Mouse (Mus musculus) lung, postnatal 0 days (tissue): ENCODE data around the gene Gas2.

Experiments used
- CTCF ChIP-seq: IDR thresholded peaks from 2 replicates; pipeline ENCODE4 v1.5.1; 2016; ENCODE audit warnings: antibody characterized with exemption, mild to moderate bottlenecking
- EP300 ChIP-seq: IDR thresholded peaks from 2 replicates; pipeline ENCODE4 v1.6.1; 2016; ENCODE audit warnings: antibody characterized with exemption, mild to moderate bottlenecking, control low read depth

DNA sequence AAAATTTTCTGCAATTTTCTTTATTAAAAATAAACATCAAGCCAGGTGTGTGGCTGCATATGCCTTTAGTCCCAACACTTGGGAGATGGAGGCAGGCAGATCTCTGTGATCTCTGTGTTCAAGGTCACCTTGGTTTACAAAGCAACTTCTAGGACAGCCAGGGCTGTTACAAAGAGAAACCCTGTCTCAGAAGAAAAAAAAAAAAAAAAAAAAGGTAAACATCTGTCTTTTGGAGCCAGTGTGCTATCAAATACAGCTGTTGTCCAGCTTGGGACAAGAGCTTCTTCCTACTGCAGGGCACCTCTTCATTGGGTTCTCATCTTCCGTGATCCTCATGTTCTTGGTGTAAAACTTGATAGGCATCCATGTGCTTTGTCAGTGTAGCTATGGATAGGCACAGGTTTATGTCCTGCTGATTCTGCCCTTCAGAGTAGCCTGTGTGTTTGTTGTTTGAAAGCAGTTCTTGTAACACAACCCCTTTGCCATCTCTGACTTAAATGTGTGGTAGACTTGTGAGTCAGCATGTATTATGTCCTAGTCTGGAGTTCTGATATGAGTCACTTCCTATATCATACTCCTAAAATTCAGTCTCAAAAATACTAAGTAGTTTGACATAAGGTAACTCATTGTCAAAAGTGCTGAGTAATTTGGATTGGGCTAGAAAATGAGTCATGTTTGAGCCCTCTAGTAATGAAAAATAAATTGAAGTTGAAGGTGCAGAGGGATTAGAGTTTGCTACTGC is 30.6 kb downstream of the Gas2 start:
- TF ChIP-seq CTCF (no peak), EP300 (no peak)
